Comparison of ENCODE assay signal across 15 mouse cellular contexts in the genomic region with DNA sequence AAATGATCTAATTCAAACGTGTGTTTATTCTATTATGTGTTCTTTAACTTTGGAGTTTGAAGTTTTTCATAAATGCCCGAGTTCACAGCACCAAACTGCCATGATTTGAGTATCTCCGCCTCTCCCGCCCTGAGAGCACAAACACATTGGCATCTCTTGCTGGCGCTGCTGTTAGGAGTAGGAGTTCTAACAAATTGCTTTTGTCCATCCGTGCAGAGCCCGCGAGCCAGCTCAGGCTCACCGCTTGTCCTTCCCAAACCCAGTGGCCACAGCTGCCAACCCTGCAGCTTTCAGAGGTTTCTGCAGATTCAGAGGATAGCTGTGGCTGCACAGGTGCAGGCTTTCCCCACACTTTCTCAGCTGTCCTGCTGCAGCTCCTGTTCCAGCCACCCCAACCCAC. TPM values are rescaled to one million over a fixed set of nuclear protein-coding genes. Genes with fewer than 3 reads are reported as not detected.
A peak's percentile ranks its signal among the peaks of the same experiment; 100 is the strongest.
DNase-seq lines count a peak whose midpoint lies in the region; ATAC-seq and TF ChIP-seq lines count a peak whose summit lies in the region.
"Had no signal": no experiment of that assay in that cellular context is flagged by ENCODE, and none has a peak within 500 bp of the region (broad histone marks: within the 10 kb centered on the region; RNA-seq: fewer than 3 reads in every experiment).

No protein-coding gene starts in this region.

- no peak for TF ChIP-seq EP300 in heart, postnatal 0 days (IDR thresholded peaks at IDR 0.05; ENCODE audit: low read depth)

- H3K9me3 ChIP-seq in heart, postnatal 0 days (replicated peaks; ENCODE audit: control insufficient read depth, low read length): no peaks in the 10 kb centered on the region
- H3K9me3 ChIP-seq in neural tube, embryonic 15.5 days (replicated peaks): no peaks in the 10 kb centered on the region
- H3K9me3 ChIP-seq in limb, embryonic 10.5 days (replicated peaks): no peaks in the 10 kb centered on the region
- H3K9me3 ChIP-seq in liver, embryonic 12.5 days (replicated peaks): no peaks in the 10 kb centered on the region
- H3K9me3 ChIP-seq: G1E; hindbrain, embryonic 12.5 days; kidney, embryonic 15.5 days; megakaryocyte, embryonic 14.5 days; neural tube, embryonic 12.5 days had no signal

- TF ChIP-seq CTCF in heart, postnatal 0 days (IDR thresholded peaks at IDR 0.05; ENCODE audit: low read depth): no peak

- no peak overlapping the region for H3K9ac ChIP-seq in heart, postnatal 0 days (replicated peaks; ENCODE audit: low read depth, low read length)
- H3K9ac ChIP-seq in neural tube, embryonic 15.5 days (replicated peaks): no peak overlapping the region
- no peak overlapping the region for H3K9ac ChIP-seq in liver, embryonic 12.5 days
- H3K9ac ChIP-seq: hindbrain, embryonic 12.5 days; kidney, embryonic 15.5 days; neural tube, embryonic 12.5 days had no signal

- H3K4me1 ChIP-seq in heart, postnatal 0 days (ENCODE audit: control insufficient read depth, insufficient read depth): peaks cover 6% of the 10 kb centered on the region; the same call in 1 of the 2 replicates
- H3K4me1 ChIP-seq in neural tube, embryonic 15.5 days: no peaks in the 10 kb centered on the region
- H3K4me1 ChIP-seq in limb, embryonic 10.5 days: peaks cover 12% of the 10 kb centered on the region
- no peaks in the 10 kb centered on the region for H3K4me1 ChIP-seq in liver, embryonic 12.5 days
- H3K4me1 ChIP-seq: hindbrain, embryonic 12.5 days; kidney, embryonic 15.5 days; megakaryocyte, embryonic 14.5 days; neural tube, embryonic 12.5 days had no signal

- no peaks in the 10 kb centered on the region for H3K27me3 ChIP-seq in heart, postnatal 0 days (ENCODE audit: control insufficient read depth, insufficient read depth, low read length)
- no peaks in the 10 kb centered on the region for H3K27me3 ChIP-seq in neural tube, embryonic 15.5 days (replicated peaks)
- H3K27me3 ChIP-seq in limb, embryonic 10.5 days (ENCODE audit: low read depth, poor library complexity, severe bottlenecking): 0 out of 2 replicates have a peak, but pooled peaks cover 6% of the 10 kb centered on the region
- peaks cover 8% of the 10 kb centered on the region; the same call in 1 of the 2 replicates for H3K27me3 ChIP-seq in liver, embryonic 12.5 days (replicated peaks)
- H3K27me3 ChIP-seq: hindbrain, embryonic 12.5 days; kidney, embryonic 15.5 days; neural tube, embryonic 12.5 days had no signal

- no peaks in the 10 kb centered on the region for H3K36me3 ChIP-seq in heart, postnatal 0 days (replicated peaks; ENCODE audit: control insufficient read depth, insufficient read depth, low read length)
- no peaks in the 10 kb centered on the region for H3K36me3 ChIP-seq in neural tube, embryonic 15.5 days
- H3K36me3 ChIP-seq in limb, embryonic 10.5 days: no peaks in the 10 kb centered on the region
- H3K36me3 ChIP-seq in liver, embryonic 12.5 days: no peaks in the 10 kb centered on the region
- H3K36me3 ChIP-seq: G1E; hindbrain, embryonic 12.5 days; kidney, embryonic 15.5 days; neural tube, embryonic 12.5 days had no signal

- ATAC-seq in frontal cortex, adult (ENCODE audit: low TSS enrichment): 0 out of 2 replicates have a peak, but pooled peaks have one; percentile 31
- ATAC-seq in heart, postnatal 0 days (ENCODE audit: insufficient read depth, low read depth): no peak
- peak; percentile 11; the same call in 1 of the 2 replicates for ATAC-seq in neural tube, embryonic 15.5 days (ENCODE audit: low FRiP score)
- no peak for ATAC-seq in liver, embryonic 12.5 days
- ATAC-seq: intestine, embryonic 16.5 days had no signal

- H3K4me2 ChIP-seq in heart, postnatal 0 days (ENCODE audit: low read depth, low read length): peak overlapping the region; percentile 17
- H3K4me2 ChIP-seq in neural tube, embryonic 15.5 days: 0 out of 2 replicates have a peak overlapping the region, but pooled peaks have one; percentile 3
- H3K4me2 ChIP-seq in liver, embryonic 12.5 days: no peak overlapping the region
- H3K4me2 ChIP-seq: hindbrain, embryonic 12.5 days; kidney, embryonic 15.5 days; neural tube, embryonic 12.5 days had no signal

- no peak overlapping the region for H3K4me3 ChIP-seq in heart, postnatal 0 days (ENCODE audit: low read depth, low read length)
- no peak overlapping the region for H3K4me3 ChIP-seq in neural tube, embryonic 15.5 days (replicated peaks)
- H3K4me3 ChIP-seq in limb, embryonic 10.5 days: no peak overlapping the region
- no peak overlapping the region for H3K4me3 ChIP-seq in liver, embryonic 12.5 days
- H3K4me3 ChIP-seq: hindbrain, embryonic 12.5 days; kidney, embryonic 15.5 days; megakaryocyte, embryonic 14.5 days; neural tube, embryonic 12.5 days had no signal

- DNase-seq in frontal cortex, postnatal 25 days (ENCODE audit: low spot score in 2 of 2): no peak
- no peak for DNase-seq in heart, postnatal 0 days (ENCODE audit: low spot score)
- no peak for DNase-seq in heart, adult 8-10 months (ENCODE audit: low spot score)
- DNase-seq in neural tube, embryonic 10.5 days (ENCODE audit: extremely low spot score, low spot score): no peak
- peak; percentile 35 for DNase-seq in limb, embryonic 10.5 days (ENCODE audit: low spot score)
- DNase-seq: lung, postnatal 14 days had no signal

- WGBS in heart, postnatal 0 days: 17% methylated on average over 9 of the region's 9 CpGs
- 38% methylated on average over 9 of the region's 9 CpGs for WGBS in neural tube, embryonic 15.5 days
- 44% methylated on average over 9 of the region's 9 CpGs for WGBS in limb, embryonic 10.5 days
- 30% methylated on average over 9 of the region's 9 CpGs for WGBS in liver, embryonic 12.5 days (ENCODE audit: insufficient replicate concordance)

- no peak overlapping the region for H3K27ac ChIP-seq in heart, postnatal 0 days (ENCODE audit: low read depth)
- no peak overlapping the region for H3K27ac ChIP-seq in neural tube, embryonic 15.5 days (replicated peaks)
- no peak overlapping the region for H3K27ac ChIP-seq in limb, embryonic 10.5 days
- H3K27ac ChIP-seq in liver, embryonic 12.5 days: no peak overlapping the region
- H3K27ac ChIP-seq: hindbrain, embryonic 12.5 days; kidney, embryonic 15.5 days; neural tube, embryonic 12.5 days had no signal

RNA-seq across cellular contexts. Expression of a gene that starts 42.5 kb away (rescaled TPM):
- total RNA-seq in heart, postnatal 0 days (2014; rRNA removed; ENCODE audit: low replicate concordance): 8.2 and 24.2 TPM in 2 replicates
- polyA plus RNA-seq in heart, postnatal 0 days (2015; fragmentation: Nextera tagmentation; extraction: Ambion mirVana): 10.3 and 10.5 TPM in 2 replicates
- total RNA-seq in heart, adult 8-10 months (2022): 1 to 10 TPM; 1.8 to 2.7 (median 2.4) TPM
- polyA plus RNA-seq in neural tube, embryonic 15.5 days (2015; fragmentation: Nextera tagmentation; extraction: Ambion mirVana): 41.8 and 50.2 TPM in 2 replicates
- polyA plus RNA-seq in limb, embryonic 10.5 days (2016; fragmentation: Nextera tagmentation; extraction: Ambion mirVana): 76.8 and 88.2 TPM in 2 replicates
- 96.1 and 100 TPM in 2 replicates for polyA plus RNA-seq in liver, embryonic 12.5 days (2016; fragmentation: Nextera tagmentation; extraction: Ambion mirVana)

Comparison
In these comparisons a context has a peak if more than half of its experiments do, and no peak if none do; other contexts are left out.
1. ATAC-seq: peak in frontal cortex, adult (single experiment) and neural tube, embryonic 15.5 days (single experiment); none in heart, postnatal 0 days (single experiment) and liver, embryonic 12.5 days (single experiment).